Mouse (Mus musculus): Measurements from ENCODE around the gene Tmem63a. TPM values are rescaled to one million over a fixed set of nuclear protein-coding genes. Genes with fewer than 3 reads are reported as not detected.

Tmem63a gene
- polyA plus RNA-seq, 1 experiment from 2014 or later: 22.7 TPM

- Histone ChIP-seq H3K27ac (ENCODE audit: low read length) (peak overlapping the region; percentile 92), H3K9me3 (ENCODE audit: low read length) (no peaks in the 10 kb centered on the region), H3K9ac (replicated peaks; ENCODE audit: low read depth) (peak overlapping the region; percentile 73; the same call in 1 of the 2 replicates), H3K4me1 (ENCODE audit: insufficient read depth, low read depth, low read length) (peaks cover 21% of the 10 kb centered on the region), H3K27me3 (replicated peaks; ENCODE audit: insufficient read depth, low read length) (no peaks in the 10 kb centered on the region), H3K4me2 (replicated peaks; ENCODE audit: low read depth, low read length) (peak overlapping the region; percentile 78), H3K4me3 (ENCODE audit: low read depth, low read length) (peak overlapping the region; percentile 92), H3K36me3 (ENCODE audit: insufficient read depth, low read length) (no peaks in the 10 kb centered on the region)
- DNase-seq (ENCODE audit: low spot score) (no peak), ATAC-seq (peak; percentile 14)
- TF ChIP-seq CTCF (IDR thresholded peaks at IDR 0.05): no peak
- TF ChIP-seq EP300 (IDR thresholded peaks at IDR 0.05): no peak
- WGBS: 4% methylated on average over 18 of the region's 18 CpGs
These were observed 418 bp upstream of the Tmem63a start for GRCm38 (mm10) chr1:180941726-180942125.

GRCm38 (mm10) chr1:180943032-180943644 lies 994 bp downstream of the Tmem63a start:
- WGBS: 43% methylated on average over 11 of the region's 11 CpGs
- peak overlapping the region; percentile 92 for H3K4me3 ChIP-seq (ENCODE audit: low read depth, low read length)
- H3K9ac ChIP-seq (replicated peaks; ENCODE audit: low read depth): peak overlapping the region; percentile 73; the same call in 1 of the 2 replicates
- TF ChIP-seq CTCF (IDR thresholded peaks at IDR 0.05) (no peak), EP300 (IDR thresholded peaks at IDR 0.05) (no peak)
- H3K9me3 ChIP-seq (ENCODE audit: low read length): no peaks in the 10 kb centered on the region
- H3K27me3 ChIP-seq (replicated peaks; ENCODE audit: insufficient read depth, low read length): no peaks in the 10 kb centered on the region
- peaks cover 21% of the 10 kb centered on the region for H3K4me1 ChIP-seq (ENCODE audit: insufficient read depth, low read depth, low read length)
- H3K36me3 ChIP-seq (ENCODE audit: insufficient read depth, low read length): peaks cover 4% of the 10 kb centered on the region; the same call in 1 of the 2 replicates
- peak overlapping the region; percentile 78 for H3K4me2 ChIP-seq (replicated peaks; ENCODE audit: low read depth, low read length)
- DNase-seq (ENCODE audit: low spot score) (no peak), ATAC-seq (no peak)
- peak overlapping the region; percentile 92 for H3K27ac ChIP-seq (ENCODE audit: low read length)

- H3K4me2 ChIP-seq (replicated peaks; ENCODE audit: low read depth, low read length): no peak overlapping the region
- WGBS: 69% methylated on average over 1 of the region's 1 CpGs
- H3K9ac ChIP-seq (replicated peaks; ENCODE audit: low read depth): no peak overlapping the region
- H3K9me3 ChIP-seq (ENCODE audit: low read length): no peaks in the 10 kb centered on the region
- H3K4me3 ChIP-seq (ENCODE audit: low read depth, low read length): no peak overlapping the region
- no peaks in the 10 kb centered on the region for H3K27me3 ChIP-seq (replicated peaks; ENCODE audit: insufficient read depth, low read length)
- no peak overlapping the region; the same call in 1 of the 2 replicates for H3K27ac ChIP-seq (ENCODE audit: low read length)
- TF ChIP-seq CTCF (IDR thresholded peaks at IDR 0.05) (peak; percentile 43), EP300 (IDR thresholded peaks at IDR 0.05) (no peak)
- H3K36me3 ChIP-seq (ENCODE audit: insufficient read depth, low read length): peaks cover 11% of the 10 kb centered on the region; the same call in 1 of the 2 replicates
- DNase-seq (ENCODE audit: low spot score) (peak; percentile 51), ATAC-seq (no peak)
- H3K4me1 ChIP-seq (ENCODE audit: insufficient read depth, low read depth, low read length): peaks cover 21% of the 10 kb centered on the region
These were observed 1.8 kb downstream of the Tmem63a start for GRCm38 (mm10) chr1:180943896-180944295.

- no peak overlapping the region for H3K4me3 ChIP-seq (ENCODE audit: low read depth, low read length)
- 74% methylated on average over 4 of the region's 4 CpGs for WGBS
- no peak overlapping the region for H3K4me2 ChIP-seq (replicated peaks; ENCODE audit: low read depth, low read length)
- H3K9me3 ChIP-seq (ENCODE audit: low read length): no peaks in the 10 kb centered on the region
- ATAC-seq: peak; percentile 9; the same call in 1 of the 2 replicates
- H3K27me3 ChIP-seq (replicated peaks; ENCODE audit: insufficient read depth, low read length): no peaks in the 10 kb centered on the region
- H3K4me1 ChIP-seq (ENCODE audit: insufficient read depth, low read depth, low read length): peaks cover 21% of the 10 kb centered on the region
- H3K36me3 ChIP-seq (ENCODE audit: insufficient read depth, low read length): peaks cover 16% of the 10 kb centered on the region; the same call in 1 of the 2 replicates
- H3K9ac ChIP-seq (replicated peaks; ENCODE audit: low read depth): no peak overlapping the region
- H3K27ac ChIP-seq (ENCODE audit: low read length): peak overlapping the region; percentile 20; the same call in 1 of the 2 replicates
- peak; percentile 67 for DNase-seq (ENCODE audit: low spot score)
- TF ChIP-seq EP300 (IDR thresholded peaks at IDR 0.05) (peak; percentile 25; the same call in 1 of the 2 replicates), CTCF (IDR thresholded peaks at IDR 0.05) (no peak)
These were observed 2.4 kb downstream of the Tmem63a start for GRCm38 (mm10) chr1:180944553-180944952.

GRCm38 (mm10) chr1:180945001-180945980 lies 3.1 kb downstream of the Tmem63a start:
- peak; percentile 90 for DNase-seq (ENCODE audit: low spot score)

GRCm38 (mm10) chr1:180946448-180946847 lies 4.3 kb downstream of the Tmem63a start:
- H3K27ac ChIP-seq (ENCODE audit: low read length): no peak overlapping the region
- no peaks in the 10 kb centered on the region for H3K9me3 ChIP-seq (ENCODE audit: low read length)
- H3K4me2 ChIP-seq (replicated peaks; ENCODE audit: low read depth, low read length): no peak overlapping the region
- no peaks in the 10 kb centered on the region for H3K27me3 ChIP-seq (replicated peaks; ENCODE audit: insufficient read depth, low read length)
- peaks cover 20% of the 10 kb centered on the region; the same call in 1 of the 2 replicates for H3K36me3 ChIP-seq (ENCODE audit: insufficient read depth, low read length)
- ATAC-seq (no peak), DNase-seq (ENCODE audit: low spot score) (no peak)
- no peak overlapping the region for H3K4me3 ChIP-seq (ENCODE audit: low read depth, low read length)
- H3K9ac ChIP-seq (replicated peaks; ENCODE audit: low read depth): no peak overlapping the region
- WGBS: 64% methylated on average over 6 of the region's 6 CpGs
- no peak for TF ChIP-seq EP300 (IDR thresholded peaks at IDR 0.05)
- TF ChIP-seq CTCF (IDR thresholded peaks at IDR 0.05): no peak
- H3K4me1 ChIP-seq (ENCODE audit: insufficient read depth, low read depth, low read length): peaks cover 21% of the 10 kb centered on the region

More at GRCm38 (mm10) chr1:180945001-180945980, 3.1 kb downstream of the Tmem63a start:
- Histone ChIP-seq H3K27ac (ENCODE audit: low read length) (peak overlapping the region; percentile 17; the same call in 1 of the 2 replicates), H3K9me3 (ENCODE audit: low read length) (no peaks in the 10 kb centered on the region), H3K36me3 (ENCODE audit: insufficient read depth, low read length) (peaks cover 20% of the 10 kb centered on the region; the same call in 1 of the 2 replicates), H3K9ac (replicated peaks; ENCODE audit: low read depth) (no peak overlapping the region), H3K27me3 (replicated peaks; ENCODE audit: insufficient read depth, low read length) (no peaks in the 10 kb centered on the region), H3K4me2 (replicated peaks; ENCODE audit: low read depth, low read length) (peak overlapping the region; percentile 35), H3K4me3 (ENCODE audit: low read depth, low read length) (no peak overlapping the region), H3K4me1 (ENCODE audit: insufficient read depth, low read depth, low read length) (peaks cover 21% of the 10 kb centered on the region)
- ATAC-seq: peak; percentile 66
- WGBS: 28% methylated on average over 20 of the region's 20 CpGs
- TF ChIP-seq EP300 (IDR thresholded peaks at IDR 0.05): no peak
- no peak for TF ChIP-seq CTCF (IDR thresholded peaks at IDR 0.05)
